ENCODE assay signal across 23 mouse cellular contexts in the genomic region with DNA sequence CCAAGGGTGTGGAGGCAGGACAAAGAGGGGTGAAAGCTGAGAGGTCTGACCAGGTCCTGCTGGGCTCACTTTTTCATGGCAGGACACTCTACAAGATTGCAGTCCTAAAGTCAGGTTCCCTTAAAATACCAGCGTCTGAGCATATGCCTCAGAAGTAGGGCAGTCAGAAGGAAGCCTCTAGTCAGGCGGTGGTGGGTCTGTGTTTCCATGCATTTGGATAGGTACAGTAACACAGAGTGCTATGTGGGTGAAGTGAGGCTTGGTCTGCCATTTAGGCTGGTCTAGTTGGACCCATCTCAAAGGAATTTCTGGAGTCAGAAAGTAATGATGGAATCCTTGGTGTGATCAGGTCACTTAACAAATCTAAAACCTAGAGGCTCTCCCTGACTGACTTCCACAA. TPM values are rescaled to one million over a fixed set of nuclear protein-coding genes. Genes with fewer than 3 reads are reported as not detected.
"Had no signal": no experiment of that assay in that cellular context is flagged by ENCODE, and none has a peak within 500 bp of the region (broad histone marks: within the 10 kb centered on the region; RNA-seq: fewer than 3 reads in every experiment).

No protein-coding gene starts in this region.

- H3K27ac ChIP-seq: kidney, postnatal 0 days; limb, embryonic 12.5 days; limb, embryonic 15.5 days; liver, embryonic 14.5 days; macrophage; midbrain, embryonic 12.5 days; midbrain, embryonic 15.5 days; stomach, postnatal 0 days had no signal

- H3K4me3 ChIP-seq: limb, embryonic 12.5 days; limb, embryonic 15.5 days; midbrain, embryonic 12.5 days; midbrain, embryonic 15.5 days; myocyte had no signal

- H3K27me3 ChIP-seq: limb, embryonic 12.5 days; limb, embryonic 15.5 days; midbrain, embryonic 12.5 days; midbrain, embryonic 15.5 days had no signal

- H3K4me1 ChIP-seq: limb, embryonic 12.5 days; limb, embryonic 15.5 days; midbrain, embryonic 12.5 days; midbrain, embryonic 15.5 days had no signal

- H3K9ac ChIP-seq: limb, embryonic 12.5 days; limb, embryonic 15.5 days; liver, embryonic 14.5 days; liver, postnatal 0 days; lung, embryonic 14.5 days; midbrain, embryonic 12.5 days; midbrain, embryonic 15.5 days had no signal

- H3K4me2 ChIP-seq: limb, embryonic 12.5 days; limb, embryonic 15.5 days; liver, embryonic 11.5 days; lung, embryonic 14.5 days; midbrain, embryonic 12.5 days; midbrain, embryonic 15.5 days had no signal

- DNase-seq: kidney, adult 2 months; kidney, postnatal 25 days; left cerebral cortex, postnatal 4 days; liver, postnatal 0 days; lung, embryonic 14.5 days; right cerebral cortex, adult 18-20 months; right cerebral cortex, postnatal 14 days; right cerebral cortex, postnatal 4 days; thymus, adult 2 months; thymus, postnatal 14 days; thymus, postnatal 4 days had no signal

- ATAC-seq: liver, postnatal 0 days; lung, postnatal 0 days; midbrain, embryonic 15.5 days had no signal

- H3K9me3 ChIP-seq: limb, embryonic 12.5 days; limb, embryonic 15.5 days; midbrain, embryonic 12.5 days; midbrain, embryonic 15.5 days had no signal

RNA-seq across cellular contexts. Expression of a gene that starts 18.1 kb away (rescaled TPM):
- total RNA-seq: monocyte, adult 5-6 weeks had no signal
- polyA plus RNA-seq: macrophage had no signal
